In genomic region chr12:38843801-38844295, GRCm38 (mm10) we compare ENCODE assay signal across 8 mouse cellular contexts.
DNase-seq lines count a peak whose midpoint lies in the region; ATAC-seq and TF ChIP-seq lines count a peak whose summit lies in the region.

No protein-coding gene starts in this region.

- peak; percentile 7 for DNase-seq in adipocyte (ENCODE audit: low spot score)
- no peak for DNase-seq in intestine, embryonic 14.5 days (ENCODE audit: low spot score)
- DNase-seq in right cerebral cortex, postnatal 10 days (ENCODE audit: low spot score in 2 of 2), result no peak
- no peak for DNase-seq in layer of hippocampus, adult 2 months (ENCODE audit: low spot score in 2 of 2)
- DNase-seq in spleen, adult 18-20 months, result no peak
- DNase-seq in spleen, postnatal 4 days (ENCODE audit: low spot score in 2 of 2), result no peak

- no peaks in the 10 kb centered on the region for H3K27me3 ChIP-seq in embryonic facial prominence, embryonic 15.5 days
- no peaks in the 10 kb centered on the region for H3K27me3 ChIP-seq in intestine, embryonic 14.5 days (replicated peaks; ENCODE audit: control insufficient read depth, insufficient read depth, low read length)

- no peak overlapping the region for H3K4me2 ChIP-seq in embryonic facial prominence, embryonic 15.5 days (replicated peaks)
- H3K4me2 ChIP-seq in intestine, embryonic 14.5 days (ENCODE audit: low read length), result no peak overlapping the region

- peaks cover 10% of the 10 kb centered on the region for H3K4me1 ChIP-seq in embryonic facial prominence, embryonic 15.5 days
- peaks cover 8% of the 10 kb centered on the region; the same call in 1 of the 2 replicates for H3K4me1 ChIP-seq in intestine, embryonic 14.5 days (replicated peaks; ENCODE audit: control insufficient read depth, insufficient read depth, low read length)

- no peaks in the 10 kb centered on the region for H3K9me3 ChIP-seq in embryonic facial prominence, embryonic 15.5 days (replicated peaks)
- no peaks in the 10 kb centered on the region for H3K9me3 ChIP-seq in intestine, embryonic 14.5 days (ENCODE audit: control insufficient read depth, low read length)

- WGBS in embryonic facial prominence, embryonic 15.5 days, result 11% methylated on average over 1 of the region's 1 CpGs
- 19% methylated on average over 1 of the region's 1 CpGs for WGBS in intestine, embryonic 14.5 days

- H3K27ac ChIP-seq in embryonic facial prominence, embryonic 15.5 days (replicated peaks), result peak overlapping the region; percentile 14; the same call in 1 of the 2 replicates
- peak overlapping the region; percentile 27; the same call in 1 of the 2 replicates for H3K27ac ChIP-seq in intestine, embryonic 14.5 days (ENCODE audit: low read depth)
- H3K27ac ChIP-seq in layer of hippocampus, adult 2 months, result no peak overlapping the region

- H3K36me3 ChIP-seq in embryonic facial prominence, embryonic 15.5 days, result no peaks in the 10 kb centered on the region
- H3K36me3 ChIP-seq in intestine, embryonic 14.5 days (ENCODE audit: control insufficient read depth, insufficient read depth, low read length), result no peaks in the 10 kb centered on the region; the same call in 1 of the 2 replicates

- no peak overlapping the region for H3K4me3 ChIP-seq in embryonic facial prominence, embryonic 15.5 days (replicated peaks)
- no peak overlapping the region for H3K4me3 ChIP-seq in intestine, embryonic 14.5 days (ENCODE audit: low read depth, low read length)
- no peak overlapping the region for H3K4me3 ChIP-seq in layer of hippocampus, adult 2 months

- peak; percentile 92 for ATAC-seq in embryonic facial prominence, embryonic 15.5 days (ENCODE audit: insufficient number of reproducible peaks, low FRiP score, low TSS enrichment, low read depth)
- ATAC-seq in intestine, embryonic 14.5 days (replicated peaks; ENCODE audit: low FRiP score, low TSS enrichment, low read depth), result peak; percentile 83
- ATAC-seq in monocyte, adult 5-6 weeks (replicated peaks; ENCODE audit: insufficient number of reproducible peaks, low FRiP score, low TSS enrichment, poor library complexity, severe bottlenecking), result peak; percentile 83

- no peak for TF ChIP-seq CTCF in layer of hippocampus, adult 2 months (conservative IDR thresholded peaks at IDR 0.05)

- no peak overlapping the region for H3K9ac ChIP-seq in embryonic facial prominence, embryonic 15.5 days
- no peak overlapping the region for H3K9ac ChIP-seq in intestine, embryonic 14.5 days (ENCODE audit: low read length)
